Mouse (Mus musculus): ENCODE data around the gene Smr3a. TPM values are rescaled to one million over a fixed set of nuclear protein-coding genes. Genes with fewer than 3 reads are reported as not detected.

Gene Smr3a
- not detected in 2 replicates for polyA plus RNA-seq (2015; fragmentation: Nextera tagmentation; extraction: Ambion mirVana)

GRCm38 (mm10) chr5:88002249-88002648 is at the start of gene Smr3a:
TSS of gene Smr3a (plus strand) at chr5:88002549.
- H3K36me3 ChIP-seq, result no peaks in the 10 kb centered on the region
- H3K4me2 ChIP-seq (replicated peaks), result no peak within 1 kb of the TSS
- ATAC-seq, result no peak
- H3K4me1 ChIP-seq (replicated peaks), result no peaks in the 10 kb centered on the region
- H3K27ac ChIP-seq, result no peak within 1 kb of the TSS
- H3K4me3 ChIP-seq (replicated peaks), result no peak within 1 kb of the TSS
- H3K9me3 ChIP-seq, result no peaks in the 10 kb centered on the region
- H3K27me3 ChIP-seq (replicated peaks), result no peaks in the 10 kb centered on the region
- no peak within 1 kb of the TSS for H3K9ac ChIP-seq
- 91% methylated on average over 3 of the region's 3 CpGs for WGBS

GRCm38 (mm10) chr5:87969201-87969600 is 33.1 kb upstream of the Smr3a start, which contains the start of the genes 2310003L06Rik and Gm28434:
TSS of gene 2310003L06Rik (plus strand) at chr5:87969459.
TSS of gene Gm28434 (plus strand) at chr5:87969517.
- WGBS, result 63% methylated on average over 2 of the region's 2 CpGs

DNA sequence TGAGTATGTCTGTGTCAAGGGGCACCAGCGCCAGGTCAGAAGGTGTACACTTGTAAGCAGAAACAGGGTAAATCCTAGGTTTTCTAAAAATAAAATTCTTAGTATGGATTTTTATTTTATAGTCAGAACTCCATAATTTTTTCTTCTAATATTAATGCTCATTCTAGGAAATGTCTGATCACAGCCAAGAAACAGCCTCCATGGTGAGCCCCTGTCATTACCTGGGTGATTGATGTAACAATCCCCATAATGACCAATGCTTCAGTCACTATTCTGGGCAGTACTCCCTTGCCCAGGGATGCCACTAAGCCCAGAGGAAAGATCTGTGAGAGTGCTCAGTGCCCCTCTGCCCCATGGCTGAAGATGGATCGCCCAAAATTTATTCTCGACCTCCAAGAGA is 23.2 kb upstream of the Smr3a start, which contains the start of gene Cabs1:
TSS of gene Cabs1 (plus strand) at position 301 of the 400 bp plus-strand sequence.
- Histone ChIP-seq H3K9me3 (no peaks in the 10 kb centered on the region), H3K27ac (no peak within 1 kb of the TSS), H3K36me3 (no peaks in the 10 kb centered on the region), H3K4me1 (replicated peaks) (no peaks in the 10 kb centered on the region), H3K4me3 (replicated peaks) (no peak within 1 kb of the TSS), H3K27me3 (replicated peaks) (no peaks in the 10 kb centered on the region), H3K4me2 (replicated peaks) (no peak within 1 kb of the TSS), H3K9ac (no peak within 1 kb of the TSS)
- ATAC-seq, result no peak
- 86% methylated on average over 3 of the region's 3 CpGs for WGBS

More at GRCm38 (mm10) chr5:87969201-87969600, 33.1 kb upstream of the Smr3a start, which contains the start of the genes 2310003L06Rik and Gm28434:
- H3K4me2 ChIP-seq (replicated peaks), result no peak within 1 kb of the TSS
- H3K4me1 ChIP-seq (replicated peaks), result no peaks in the 10 kb centered on the region
- H3K36me3 ChIP-seq, result no peaks in the 10 kb centered on the region
- H3K27me3 ChIP-seq (replicated peaks), result no peaks in the 10 kb centered on the region
- H3K9ac ChIP-seq, result no peak within 1 kb of the TSS
- no peak within 1 kb of the TSS for H3K4me3 ChIP-seq (replicated peaks)
- no peak for ATAC-seq
- no peak within 1 kb of the TSS for H3K27ac ChIP-seq
- H3K9me3 ChIP-seq, result no peaks in the 10 kb centered on the region

DNA sequence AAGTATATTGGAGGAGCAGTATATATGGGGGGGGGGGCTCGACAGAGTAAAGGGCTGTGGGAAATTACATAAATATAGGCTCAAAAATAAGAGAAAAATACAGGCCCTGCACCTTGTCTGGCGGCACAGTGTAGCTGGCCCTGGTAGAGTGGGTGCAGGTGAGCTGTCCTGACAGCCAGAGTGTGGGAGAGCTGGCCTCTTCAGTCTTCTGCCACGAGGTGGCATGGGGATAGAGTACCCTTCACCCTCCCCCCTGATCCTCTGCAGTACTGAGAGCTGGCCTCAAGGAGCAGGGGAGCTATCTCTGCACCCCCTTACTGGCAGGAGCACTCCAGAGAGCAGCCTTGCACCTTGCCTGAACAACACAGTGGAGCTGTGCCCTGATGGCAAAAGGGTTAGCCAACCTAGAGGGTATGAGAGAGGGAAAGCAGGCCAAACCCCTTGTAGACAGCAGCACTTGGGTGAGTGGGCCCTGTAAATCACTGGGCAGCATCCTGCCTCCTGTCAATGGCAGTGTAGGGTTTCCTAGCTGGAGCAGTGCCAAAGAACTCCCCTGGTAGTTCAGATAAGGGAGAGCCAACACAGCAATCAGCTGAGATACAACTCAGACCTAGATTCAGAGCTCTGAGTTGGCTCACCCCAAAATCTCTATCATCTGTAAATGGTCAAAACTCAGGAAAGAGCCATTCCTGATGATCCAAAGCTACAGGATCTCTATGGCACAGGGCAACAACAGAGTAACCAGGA is 19.7 kb upstream of the Smr3a start:
- no peak for ATAC-seq
- Histone ChIP-seq H3K9me3 (no peaks in the 10 kb centered on the region), H3K27me3 (replicated peaks) (no peaks in the 10 kb centered on the region), H3K4me2 (replicated peaks) (no peak overlapping the region), H3K4me3 (replicated peaks) (no peak overlapping the region), H3K36me3 (no peaks in the 10 kb centered on the region), H3K4me1 (replicated peaks) (no peaks in the 10 kb centered on the region), H3K27ac (no peak overlapping the region), H3K9ac (no peak overlapping the region)
- 71% methylated on average over 3 of the region's 3 CpGs for WGBS

- H3K4me1 ChIP-seq (replicated peaks), result no peaks in the 10 kb centered on the region
- H3K36me3 ChIP-seq, result no peaks in the 10 kb centered on the region
- no peak overlapping the region for H3K27ac ChIP-seq
- no peaks in the 10 kb centered on the region for H3K27me3 ChIP-seq (replicated peaks)
- H3K4me2 ChIP-seq (replicated peaks), result no peak overlapping the region
- H3K9me3 ChIP-seq, result no peaks in the 10 kb centered on the region
- no peak for ATAC-seq
- no peak overlapping the region for H3K4me3 ChIP-seq (replicated peaks)
- no peak overlapping the region for H3K9ac ChIP-seq
These were observed 2.9 kb downstream of the Smr3a start for GRCm38 (mm10) chr5:88005241-88005640.

Other genes starting within 250 kb of the Smr3a start
- gene Csn1s2a, start 228.0 kb upstream of the Smr3a start, polyA plus RNA-seq (2015; fragmentation: Nextera tagmentation; extraction: Ambion mirVana), result not detected in 2 replicates
- gene Csn1s2b, start 194.5 kb upstream of the Smr3a start, polyA plus RNA-seq (2015; fragmentation: Nextera tagmentation; extraction: Ambion mirVana), result not detected in 2 replicates
- gene Prr27, start 176.9 kb upstream of the Smr3a start, polyA plus RNA-seq (2015; fragmentation: Nextera tagmentation; extraction: Ambion mirVana), result not detected in 2 replicates
- gene Odam, start 117.5 kb upstream of the Smr3a start, polyA plus RNA-seq (2015; fragmentation: Nextera tagmentation; extraction: Ambion mirVana), result not detected in 2 replicates
- 0.13 and 0.37 TPM in 2 replicates for gene Csn3, start 77.0 kb upstream of the Smr3a start, polyA plus RNA-seq (2015; fragmentation: Nextera tagmentation; extraction: Ambion mirVana)
- not detected in 2 replicates for gene 2310003L06Rik, start 33.1 kb upstream of the Smr3a start, polyA plus RNA-seq (2015; fragmentation: Nextera tagmentation; extraction: Ambion mirVana)
- not detected in 2 replicates for gene Gm28434, start 33.0 kb upstream of the Smr3a start, polyA plus RNA-seq (2015; fragmentation: Nextera tagmentation; extraction: Ambion mirVana)
- not detected in 2 replicates for gene Cabs1, start 23.1 kb upstream of the Smr3a start, polyA plus RNA-seq (2015; fragmentation: Nextera tagmentation; extraction: Ambion mirVana)
- not detected in 2 replicates for gene Smr2, start 84.0 kb downstream of the Smr3a start, polyA plus RNA-seq (2015; fragmentation: Nextera tagmentation; extraction: Ambion mirVana)
- not detected in 2 replicates for gene Gm11116, start 109.0 kb downstream of the Smr3a start, polyA plus RNA-seq (2015; fragmentation: Nextera tagmentation; extraction: Ambion mirVana)
- gene Gm11115, start 151.6 kb downstream of the Smr3a start, polyA plus RNA-seq (2015; fragmentation: Nextera tagmentation; extraction: Ambion mirVana), result not detected in 2 replicates